Mouse (Mus musculus) liver, postnatal 0 days (tissue): ENCODE measurements at regions not wholly inside any gene's neighbourhood (a gene's known extent, or its start where the extent isn't known, plus 50 kb on each side); places are given as distances from the start of the nearest gene placed in this dataset.

Experiments
- ATAC-seq: fragments of 200-750 bp; cut with Nextera tagmentation; 2 replicates; pipeline ENCODE4 v1.8.0; 2017; ENCODE audit warnings: mild to moderate bottlenecking, moderate library complexity
- DNase-seq: peaks from one replicate; pipeline ENCODE4 v3.0.0-alpha.2; 2016
- H3K27ac ChIP-seq: fragments of 300-500 bp; sonication (generic); 2 replicates; pipeline ENCODE4 v1.5.1; 2014; ENCODE audit warnings: antibody characterized with exemption, moderate library complexity, mild to moderate bottlenecking, low read depth
- H3K27me3 ChIP-seq: fragments of 300-500 bp; sonication (generic); 2 replicates; pipeline ENCODE4 v1.6.1; 2014; ENCODE audit warnings: low read length, control low read depth, mixed read lengths; ENCODE audit not compliant: insufficient read depth
- H3K36me3 ChIP-seq: fragments of 300-500 bp; sonication (generic); replicated peaks from 2 replicates; pipeline ENCODE4 v1.6.1; 2014; ENCODE audit warnings: mild to moderate bottlenecking, control low read depth, low read length, moderate library complexity, mixed read lengths; ENCODE audit not compliant: insufficient read depth
- H3K4me1 ChIP-seq: fragments of 300-500 bp; sonication (generic); 2 replicates; pipeline ENCODE4 v1.6.1; 2014; ENCODE audit warnings: antibody characterized with exemption, mild to moderate bottlenecking, control low read depth; ENCODE audit not compliant: insufficient read depth
- H3K4me2 ChIP-seq: fragments of 300-500 bp; sonication (generic); 2 replicates; pipeline ENCODE4 v1.6.1; 2014; ENCODE audit warnings: low read depth, mild to moderate bottlenecking, low read length, moderate library complexity, mixed read lengths
- H3K4me3 ChIP-seq: fragments of 300-500 bp; sonication (generic); 2 replicates; pipeline ENCODE4 v1.5.1; 2014; ENCODE audit warnings: low read depth, low read length
- H3K9ac ChIP-seq: fragments of 300-500 bp; sonication (generic); replicated peaks from 2 replicates; pipeline ENCODE4 v1.6.1; 2014; ENCODE audit warnings: mild to moderate bottlenecking, moderate library complexity
- H3K9me3 ChIP-seq: fragments of 300-500 bp; sonication (generic); 2 replicates; pipeline ENCODE4 v1.6.1; 2016; ENCODE audit warnings: mild to moderate bottlenecking, control low read depth, low read length, mixed read lengths
- CTCF ChIP-seq: sonication (generic); IDR thresholded peaks from 2 replicates; pipeline ENCODE4 v1.5.1; 2016; ENCODE audit warnings: antibody characterized with exemption, low read depth
- EP300 ChIP-seq: IDR thresholded peaks from 2 replicates; pipeline ENCODE4 v1.6.1; 2016; ENCODE audit warnings: antibody characterized with exemption, low read depth, mild to moderate bottlenecking
- WGBS: fragments of 180-500 bp; shearing (Covaris S2); extraction: QIAGEN DNeasy Blood & Tissue Kit; methylation state at CpG from one replicate; pipeline ENCODE4 v1.1.7; 2014; ENCODE audit not compliant: insufficient replicate concordance; 5-methylcytosine and 5-hydroxymethylcytosine counted together

GRCm38 (mm10) chr14:98471803-98472509 lies 302.4 kb upstream of the Dach1 start:
- WGBS = 71% methylated on average over 5 of the region's 5 CpGs
- Histone ChIP-seq H3K9me3 (no peaks in the 10 kb centered on the region), H3K4me3 (no peak overlapping the region), H3K4me2 (no peak overlapping the region), H3K27ac (no peak overlapping the region), H3K36me3 (no peaks in the 10 kb centered on the region), H3K27me3 (no peaks in the 10 kb centered on the region), H3K9ac (no peak overlapping the region), H3K4me1 (no peaks in the 10 kb centered on the region)
- TF ChIP-seq CTCF (no peak), EP300 (no peak)
- ATAC-seq = no peak
- DNase-seq = no peak

- H3K27ac ChIP-seq = no peak overlapping the region
- no peak for ATAC-seq
- H3K4me3 ChIP-seq = no peak overlapping the region
- no peaks in the 10 kb centered on the region for H3K27me3 ChIP-seq
- H3K9me3 ChIP-seq = no peaks in the 10 kb centered on the region
- 80% methylated on average over 1 of the region's 1 CpGs for WGBS
- no peaks in the 10 kb centered on the region for H3K4me1 ChIP-seq
- H3K36me3 ChIP-seq = no peaks in the 10 kb centered on the region
- DNase-seq = no peak
- H3K9ac ChIP-seq = no peak overlapping the region
- H3K4me2 ChIP-seq = no peak overlapping the region
- TF ChIP-seq CTCF (no peak), EP300 (no peak)
Measured at GRCm38 (mm10) chr14:98454461-98454860, 284.9 kb upstream of the Dach1 start.

GRCm38 (mm10) chr14:98452191-98452590 lies 282.6 kb upstream of the Dach1 start:
- TF ChIP-seq EP300 (no peak), CTCF (no peak)
- H3K4me3 ChIP-seq = no peak overlapping the region
- H3K9ac ChIP-seq = no peak overlapping the region
- ATAC-seq = no peak
- no peaks in the 10 kb centered on the region for H3K27me3 ChIP-seq
- H3K4me1 ChIP-seq = no peaks in the 10 kb centered on the region
- no peak overlapping the region for H3K4me2 ChIP-seq
- no peaks in the 10 kb centered on the region for H3K9me3 ChIP-seq
- H3K27ac ChIP-seq = no peak overlapping the region
- DNase-seq = no peak
- H3K36me3 ChIP-seq = no peaks in the 10 kb centered on the region
- 75% methylated on average over 6 of the region's 6 CpGs for WGBS

GRCm38 (mm10) chr14:98449568-98449967 lies 280.0 kb upstream of the Dach1 start:
- H3K9ac ChIP-seq = no peak overlapping the region
- no peaks in the 10 kb centered on the region for H3K36me3 ChIP-seq
- WGBS = 71% methylated on average over 5 of the region's 5 CpGs
- H3K27me3 ChIP-seq = no peaks in the 10 kb centered on the region
- H3K27ac ChIP-seq = no peak overlapping the region
- no peak for DNase-seq
- no peak overlapping the region for H3K4me3 ChIP-seq
- no peak for ATAC-seq
- no peaks in the 10 kb centered on the region for H3K9me3 ChIP-seq
- TF ChIP-seq EP300 (no peak), CTCF (no peak)
- H3K4me2 ChIP-seq = no peak overlapping the region
- H3K4me1 ChIP-seq = no peaks in the 10 kb centered on the region

- ATAC-seq = no peak
- TF ChIP-seq EP300 = no peak
- no peak for TF ChIP-seq CTCF
- no peak overlapping the region for H3K27ac ChIP-seq
- no peak for DNase-seq
- no peaks in the 10 kb centered on the region for H3K36me3 ChIP-seq
- H3K9ac ChIP-seq = no peak overlapping the region
- H3K27me3 ChIP-seq = no peaks in the 10 kb centered on the region
- H3K4me3 ChIP-seq = no peak overlapping the region
- H3K4me1 ChIP-seq = no peaks in the 10 kb centered on the region
- WGBS = 68% methylated on average over 3 of the region's 3 CpGs
- no peak overlapping the region for H3K4me2 ChIP-seq
- H3K9me3 ChIP-seq = no peaks in the 10 kb centered on the region
Measured at GRCm38 (mm10) chr14:98442411-98442810, 272.8 kb upstream of the Dach1 start.

GRCm38 (mm10) chr14:98441954-98442353 lies 272.4 kb upstream of the Dach1 start:
- Histone ChIP-seq H3K9me3 (no peaks in the 10 kb centered on the region), H3K9ac (no peak overlapping the region), H3K27ac (no peak overlapping the region), H3K4me1 (no peaks in the 10 kb centered on the region), H3K36me3 (no peaks in the 10 kb centered on the region), H3K27me3 (no peaks in the 10 kb centered on the region), H3K4me3 (no peak overlapping the region), H3K4me2 (no peak overlapping the region)
- TF ChIP-seq EP300 (no peak), CTCF (no peak)
- DNase-seq = no peak
- no peak for ATAC-seq
- 58% methylated on average over 2 of the region's 2 CpGs for WGBS
